In the genomic region with DNA sequence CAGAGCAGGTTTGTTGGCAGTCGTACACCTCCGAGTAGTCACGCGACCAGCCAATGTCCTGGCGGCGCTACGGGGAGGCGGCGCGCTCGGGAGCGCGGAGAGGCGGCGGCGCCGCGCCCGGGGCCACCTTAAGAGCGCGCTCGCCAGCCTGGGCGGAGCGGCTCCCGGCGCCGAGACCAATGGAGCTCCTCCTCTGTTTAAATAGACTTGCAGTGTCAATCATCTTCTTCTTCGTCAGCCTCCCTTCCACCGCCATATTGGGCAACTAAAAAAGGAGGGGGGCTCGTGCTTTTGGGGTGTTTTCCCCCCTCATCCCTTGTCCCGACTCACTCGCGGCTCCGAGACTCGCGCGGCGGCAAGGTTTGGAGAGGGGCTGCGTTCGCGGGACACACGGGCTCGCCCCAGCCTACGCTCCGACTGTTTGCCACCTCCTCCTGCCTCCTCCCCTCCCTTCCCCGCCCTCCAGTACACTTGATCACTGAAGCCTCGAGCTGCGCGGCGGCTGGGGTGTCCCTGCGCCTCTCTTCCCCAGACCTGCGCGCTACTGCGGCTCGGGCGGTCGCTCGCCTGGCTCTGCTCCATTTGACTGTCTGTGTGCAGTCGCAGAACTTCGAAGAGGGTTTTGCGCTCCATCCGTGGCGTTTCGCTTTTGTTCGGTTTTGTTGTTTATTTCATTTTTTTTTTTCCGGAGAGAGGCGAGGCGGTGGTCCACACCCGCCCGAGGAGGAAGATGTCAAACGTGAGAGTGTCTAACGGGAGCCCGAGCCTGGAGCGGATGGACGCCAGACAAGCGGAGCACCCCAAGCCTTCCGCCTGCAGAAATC, we compare ENCODE assay signal across 8 mouse cellular contexts. TPM values are rescaled to one million over a fixed set of nuclear protein-coding genes. Genes with fewer than 3 reads are reported as not detected.
A peak's percentile ranks its signal among the peaks of the same experiment; 100 is the strongest.
DNase-seq lines count a peak whose midpoint lies in the region; ATAC-seq lines count a peak whose summit lies in the region.

A gene (plus strand): TSS at position 212 of the 824 bp plus-strand sequence.

- under 1% methylated on average over 77 of the region's 77 CpGs for WGBS in hindbrain, embryonic 12.5 days

- peak; percentile 96 for ATAC-seq in hindbrain, embryonic 12.5 days (ENCODE audit: low FRiP score)

- H3K36me3 ChIP-seq in hindbrain, embryonic 12.5 days = no peaks in the 10 kb centered on the region

- peaks cover 43% of the 10 kb centered on the region for H3K4me1 ChIP-seq in hindbrain, embryonic 12.5 days

- H3K4me2 ChIP-seq in hindbrain, embryonic 12.5 days (replicated peaks) = peak within 1 kb of the TSS; percentile 87

- H3K9me3 ChIP-seq in hindbrain, embryonic 12.5 days (replicated peaks) = no peaks in the 10 kb centered on the region

- peak; percentile 94 for DNase-seq in R1 (ENCODE audit: low read depth, low spot score)
- peak; percentile 93 to 95 for DNase-seq in cerebellum, postnatal 14 days
- peak; percentile 82 to 87 for DNase-seq in frontal cortex, postnatal 14 days (ENCODE audit: low spot score in 2 of 2)
- peak; percentile 93 to 95 for DNase-seq in layer of hippocampus, postnatal 14 days (ENCODE audit: low spot score in 2 of 2)
- peak; percentile 92 for DNase-seq in lung, postnatal 10 days
- DNase-seq in ovary, postnatal 36 days (ENCODE audit: low spot score) = peak; percentile 91
- DNase-seq in thymus, postnatal 14 days = peak; percentile 91

- peak within 1 kb of the TSS; percentile 98 for H3K27ac ChIP-seq in hindbrain, embryonic 12.5 days

- peak within 1 kb of the TSS; percentile 86 for H3K4me3 ChIP-seq in hindbrain, embryonic 12.5 days

- 0 out of 2 replicates have a peak, but pooled peaks cover 3% of the 10 kb centered on the region for H3K27me3 ChIP-seq in hindbrain, embryonic 12.5 days

- H3K9ac ChIP-seq in hindbrain, embryonic 12.5 days = peak within 1 kb of the TSS; percentile 92

RNA-seq across cellular contexts. Expression of the gene that starts here (rescaled TPM):
- polyA plus RNA-seq in hindbrain, embryonic 12.5 days (2016; fragmentation: Nextera tagmentation; extraction: Ambion mirVana) = 24.9 and 25.7 TPM in 2 replicates
- 10 to 100 TPM; 55.5 to 57.1 TPM for total RNA-seq in layer of hippocampus, postnatal 14 days (2021)

Comparison
In these comparisons a context has a peak if more than half of its experiments do, and no peak if none do; other contexts are left out.
1. Peak in every context shown above with its lines: DNase-seq, ATAC-seq, H3K4me3 ChIP-seq and H3K27ac ChIP-seq.